Mouse (Mus musculus) fat pad, adult 2 months (tissue): ENCODE results near the gene Defb26.

ENCODE experiments used
- DNase-seq: peaks from one replicate; pipeline ENCODE4 v3.0.0-alpha.2; 2011; ENCODE audit warnings: low read depth, low spot score; ENCODE audit errors: extremely low read depth

Defb26 gene

DNA sequence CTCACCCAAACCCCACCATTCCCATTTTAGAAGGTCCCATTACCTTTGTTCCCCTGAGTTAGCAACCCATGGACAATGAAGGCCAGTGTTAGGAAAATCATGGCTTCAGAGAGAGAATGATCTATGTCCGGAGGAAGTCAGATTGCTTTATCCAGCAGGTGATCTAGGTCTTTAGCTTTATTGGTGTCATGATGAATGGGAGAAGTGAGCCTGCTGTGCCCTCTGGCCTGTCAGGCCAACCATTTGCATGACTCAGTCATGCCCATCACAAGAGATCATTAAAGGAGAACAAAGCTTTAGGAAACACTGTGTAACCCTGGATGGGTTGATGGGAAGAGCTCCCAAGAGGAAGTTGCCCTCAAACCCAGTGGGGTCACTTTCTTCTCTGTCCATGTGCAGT is at the start of gene Defb26:
TSS of gene Defb26 (minus strand) at position 101 of the 400 bp plus-strand sequence.
- no peak for DNase-seq

DNA sequence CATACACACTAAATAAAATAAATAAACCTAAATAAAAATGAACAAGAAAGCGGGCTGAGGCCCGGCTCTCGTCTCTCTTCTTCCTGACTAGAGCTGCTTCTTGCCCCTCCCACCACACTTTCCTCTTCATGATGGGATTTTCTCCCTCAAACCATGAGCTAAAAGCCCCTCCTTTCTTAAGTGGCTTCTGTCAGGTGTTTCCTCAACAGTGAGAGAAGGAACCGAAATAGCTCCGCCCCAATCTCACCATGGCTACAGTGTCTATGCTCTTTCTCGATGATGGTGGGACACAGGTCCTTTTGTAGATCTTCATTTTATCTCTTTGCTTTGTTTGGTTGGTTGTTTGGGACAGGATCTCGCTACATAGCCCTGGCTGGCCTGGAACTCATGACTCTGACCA is 45.2 kb upstream of the Defb26 start:
- no peak for DNase-seq

DNA sequence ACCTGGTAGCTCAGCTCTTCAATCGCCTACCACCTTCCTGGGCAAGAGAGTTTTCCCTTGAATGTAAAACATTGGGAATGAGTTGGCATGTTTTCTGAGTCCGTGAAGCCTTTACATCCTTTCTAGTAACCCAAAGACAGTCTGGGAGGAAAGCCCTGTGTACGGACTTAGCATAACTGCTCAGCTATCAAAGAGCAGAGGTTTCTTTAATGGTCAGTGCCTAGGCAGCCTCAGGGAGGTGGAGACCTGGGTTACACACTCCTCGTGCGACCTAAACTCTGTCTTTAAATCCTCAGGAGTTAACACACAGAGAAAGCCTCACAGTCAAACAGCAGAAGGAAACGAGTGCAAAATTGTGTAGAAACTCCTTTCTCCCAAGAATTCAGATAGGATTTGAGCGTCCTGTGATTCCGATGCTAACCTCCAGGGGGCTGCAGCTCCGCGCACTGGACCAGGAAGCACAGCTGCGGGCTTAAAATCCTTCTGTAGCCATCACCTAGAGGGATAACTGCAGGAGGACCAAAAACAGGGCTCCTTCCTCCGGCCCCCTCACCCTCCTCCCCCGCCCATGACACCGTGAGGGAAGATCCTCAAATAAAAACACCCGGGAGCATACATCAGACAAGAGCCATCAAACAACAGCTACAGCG is 42.4 kb upstream of the Defb26 start:
- no peak for DNase-seq

DNA sequence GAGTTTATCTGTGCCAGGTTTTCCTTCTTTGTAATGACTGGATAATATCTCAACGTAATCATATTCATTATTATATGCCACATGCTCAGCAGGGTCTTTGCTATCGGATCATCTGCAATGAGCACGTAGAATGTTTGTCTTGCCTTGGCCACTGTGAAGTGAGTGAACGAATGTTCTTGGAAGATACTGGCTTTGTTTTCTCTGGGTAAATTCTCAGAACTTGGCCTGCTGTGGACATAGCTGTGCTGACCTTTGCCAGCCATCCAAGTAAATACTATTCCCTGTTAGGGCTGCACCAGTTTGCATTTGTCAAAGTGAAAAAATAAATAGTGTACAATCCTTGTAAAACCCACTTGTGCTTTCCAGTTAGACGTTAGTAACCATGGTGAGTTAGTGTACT is 36.6 kb upstream of the Defb26 start:
- no peak for DNase-seq

DNA sequence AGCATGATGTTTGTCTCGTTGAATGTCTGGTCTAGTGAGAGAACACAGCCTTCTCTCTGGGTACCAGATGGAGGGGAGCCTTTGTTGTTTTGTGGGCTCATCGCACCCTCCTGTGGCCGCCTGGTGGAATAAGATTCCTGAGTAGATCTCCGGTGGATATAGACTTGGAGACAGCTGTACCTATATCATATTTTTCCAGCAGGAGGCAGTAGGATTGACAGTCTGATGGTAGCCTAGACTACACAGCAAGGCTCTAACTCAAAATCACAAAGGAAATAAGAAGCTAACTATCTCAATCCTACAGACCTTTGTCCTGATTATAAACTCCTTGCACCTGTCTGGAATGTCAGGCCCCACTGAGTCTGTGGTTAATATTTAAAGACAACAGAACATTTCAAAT is 33.2 kb upstream of the Defb26 start:
- no peak for DNase-seq

DNA sequence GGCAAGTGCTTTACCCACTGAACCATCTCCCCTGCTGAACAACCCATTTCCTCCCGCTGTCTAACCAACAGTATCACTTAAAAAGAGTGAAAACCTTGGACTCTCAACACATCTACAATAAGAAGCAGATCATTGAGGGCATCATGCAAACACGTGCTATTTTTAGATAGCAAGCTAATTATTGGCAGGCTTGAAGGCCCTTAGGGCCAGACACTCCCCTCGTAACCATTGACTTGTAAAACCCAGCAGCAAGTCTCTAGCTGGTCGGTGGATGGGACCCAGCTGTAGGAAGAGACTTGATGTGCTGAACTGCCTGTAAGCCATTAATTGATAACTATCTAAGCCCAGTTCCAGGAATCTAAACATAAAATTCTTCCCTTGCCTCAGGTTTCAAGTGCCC is 32.0 kb upstream of the Defb26 start:
- DNase-seq = no peak

DNA sequence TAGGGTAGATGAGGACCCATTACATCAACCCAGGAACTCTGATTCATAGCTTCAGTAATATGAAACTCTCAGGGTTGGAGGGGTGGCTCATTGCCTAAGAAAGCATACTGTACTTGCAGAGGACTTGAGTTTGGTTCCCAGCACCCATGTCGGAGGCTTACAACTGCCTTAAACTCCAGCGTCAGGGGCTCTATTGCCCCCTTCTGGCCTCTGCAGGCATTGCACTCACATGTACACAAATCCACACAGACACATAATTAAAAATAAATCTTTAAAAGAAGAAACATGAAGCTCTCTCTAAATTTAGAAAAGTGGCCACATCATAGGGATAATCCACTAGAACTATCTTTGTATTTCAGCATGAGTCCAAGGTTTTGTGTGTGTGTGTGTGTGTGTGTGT is 31.4 kb upstream of the Defb26 start:
- DNase-seq = no peak

DNA sequence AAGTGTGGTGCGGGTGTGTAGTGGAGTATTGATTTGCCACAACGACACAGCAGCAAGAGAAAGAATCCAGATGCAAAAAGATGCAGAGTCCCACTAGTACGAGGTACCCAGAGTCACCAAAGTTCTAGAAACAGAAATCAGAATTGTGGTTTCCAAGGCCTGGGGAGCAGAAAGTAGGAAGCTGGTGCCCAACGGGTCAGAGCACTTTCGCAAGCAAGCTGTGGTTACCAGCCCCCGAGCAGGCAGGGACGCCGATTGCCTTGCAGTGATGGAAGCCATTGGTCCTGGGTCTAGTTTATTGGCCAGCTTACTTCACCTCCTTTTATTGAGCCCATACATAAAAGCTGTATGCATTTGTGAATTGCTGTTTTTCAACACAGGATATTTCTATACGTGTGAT is 30.5 kb upstream of the Defb26 start:
- no peak for DNase-seq

DNA sequence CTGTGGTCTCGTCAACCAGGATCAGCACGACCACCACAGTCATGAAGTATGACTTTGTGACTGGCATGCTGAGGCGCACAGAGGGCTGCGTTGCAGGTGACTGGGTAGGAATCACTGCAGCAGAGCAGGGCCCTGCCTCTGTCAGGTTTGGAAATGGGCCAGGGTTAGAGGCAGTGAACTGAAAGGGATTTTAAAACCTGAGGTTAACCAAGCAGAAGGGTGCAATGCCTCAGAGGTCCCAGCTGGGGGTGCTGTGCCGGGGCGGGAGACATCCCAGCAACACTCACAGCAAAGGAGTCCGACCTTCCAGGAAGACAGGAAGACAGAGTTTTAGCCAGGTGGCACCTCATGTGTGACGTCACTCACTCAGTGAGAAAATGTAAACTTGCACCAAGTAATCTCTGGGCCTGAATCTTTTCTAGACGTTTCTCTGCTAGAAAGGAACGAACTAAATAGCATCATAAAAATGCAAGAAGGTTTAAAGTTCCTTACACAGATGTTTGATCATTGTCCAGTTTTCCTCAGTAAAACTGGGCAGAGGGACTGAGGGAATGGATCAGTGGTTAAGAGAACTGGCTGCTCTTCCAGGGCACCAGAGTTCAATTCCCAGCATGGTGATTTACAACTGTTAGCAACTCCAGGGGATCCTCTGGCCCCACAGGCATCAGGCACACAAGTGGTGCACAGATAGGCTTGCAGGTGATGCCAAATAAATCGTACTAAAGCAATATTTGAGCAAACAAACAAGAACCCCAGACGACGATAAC is 28.6 kb upstream of the Defb26 start, which contains the start of gene Defb29:
TSS of gene Defb29 (minus strand) at position 155 of the 767 bp plus-strand sequence.
- DNase-seq = no peak

DNA sequence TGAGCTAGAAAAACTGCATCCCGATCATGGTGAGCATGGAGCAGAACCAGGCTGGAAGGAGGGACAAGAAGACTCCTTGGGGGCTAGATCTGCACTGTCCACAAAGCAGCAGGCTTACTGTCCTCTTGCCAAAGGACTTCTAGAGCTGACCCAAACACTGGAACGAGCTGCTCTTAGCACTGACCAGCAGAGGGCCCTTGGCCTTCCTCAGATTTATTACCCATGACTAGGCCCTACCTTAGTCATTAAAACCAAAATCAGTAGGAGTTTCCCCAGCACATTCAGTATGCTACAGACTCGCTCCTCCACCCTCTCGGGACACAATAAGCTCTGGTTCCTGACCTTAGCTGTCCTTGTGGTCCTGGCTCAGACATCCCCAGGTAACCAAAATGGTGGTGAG is 6.5 kb upstream of the Defb26 start, which contains the start of gene Defb28:
TSS of gene Defb28 (plus strand) at position 275 of the 400 bp plus-strand sequence.
- DNase-seq = no peak

DNA sequence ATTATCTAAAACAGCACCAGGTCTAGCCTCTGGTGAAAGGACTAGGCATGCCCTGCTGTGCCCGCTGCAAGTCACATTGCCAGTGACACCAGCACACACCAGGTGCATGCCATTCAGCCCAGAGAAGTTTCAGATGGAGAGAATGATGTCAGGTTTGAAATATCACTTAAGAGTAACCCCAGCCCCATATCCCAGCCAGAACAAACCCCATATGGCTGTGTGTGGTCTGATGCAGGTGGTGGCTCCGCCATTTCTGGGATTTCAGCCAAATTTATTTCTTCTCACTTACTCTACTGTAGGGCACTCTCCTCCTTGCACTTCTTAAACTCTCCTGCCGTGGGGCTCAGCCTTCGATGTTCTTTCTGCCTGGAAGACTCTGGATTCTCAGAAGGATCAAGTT is 4.6 kb upstream of the Defb26 start:
- DNase-seq = no peak

DNA sequence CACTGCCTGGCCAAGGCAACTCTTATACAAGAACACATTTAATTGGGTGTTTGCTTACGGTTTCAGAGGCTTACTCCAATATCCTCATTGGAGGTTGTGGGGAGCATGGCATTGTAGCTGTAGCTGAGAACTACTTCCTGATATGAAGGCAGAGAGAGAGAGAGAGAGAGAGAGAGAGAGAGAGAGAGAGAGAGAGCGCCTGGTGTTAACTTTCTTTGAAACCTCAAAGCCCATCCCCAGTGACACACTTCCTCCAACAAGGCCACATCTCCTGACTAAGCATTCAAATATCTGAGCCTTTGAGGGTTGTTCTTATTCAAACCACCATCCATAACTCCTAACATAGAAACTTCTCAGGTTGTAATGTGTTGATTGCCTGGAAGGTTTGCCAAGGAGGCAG is 7.5 kb downstream of the Defb26 start:
- no peak for DNase-seq

DNA sequence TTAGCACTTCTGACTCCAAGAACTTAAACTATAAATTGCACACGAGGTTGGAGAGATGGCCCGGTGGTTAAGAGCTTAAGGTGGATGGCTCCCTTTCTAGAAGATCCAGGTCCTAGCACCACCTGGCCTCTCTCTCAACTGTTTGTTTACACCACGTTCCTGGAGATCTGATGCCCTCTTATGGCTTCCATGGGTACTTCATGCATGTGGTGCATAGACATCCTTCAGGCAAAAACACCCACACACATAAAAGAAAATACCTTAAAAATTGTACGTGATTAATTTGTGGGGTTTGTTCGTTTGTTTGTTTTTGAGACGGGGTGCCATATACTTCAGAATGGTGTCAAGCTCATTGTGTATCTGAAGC is 10.6 kb downstream of the Defb26 start:
- DNase-seq = no peak

DNA sequence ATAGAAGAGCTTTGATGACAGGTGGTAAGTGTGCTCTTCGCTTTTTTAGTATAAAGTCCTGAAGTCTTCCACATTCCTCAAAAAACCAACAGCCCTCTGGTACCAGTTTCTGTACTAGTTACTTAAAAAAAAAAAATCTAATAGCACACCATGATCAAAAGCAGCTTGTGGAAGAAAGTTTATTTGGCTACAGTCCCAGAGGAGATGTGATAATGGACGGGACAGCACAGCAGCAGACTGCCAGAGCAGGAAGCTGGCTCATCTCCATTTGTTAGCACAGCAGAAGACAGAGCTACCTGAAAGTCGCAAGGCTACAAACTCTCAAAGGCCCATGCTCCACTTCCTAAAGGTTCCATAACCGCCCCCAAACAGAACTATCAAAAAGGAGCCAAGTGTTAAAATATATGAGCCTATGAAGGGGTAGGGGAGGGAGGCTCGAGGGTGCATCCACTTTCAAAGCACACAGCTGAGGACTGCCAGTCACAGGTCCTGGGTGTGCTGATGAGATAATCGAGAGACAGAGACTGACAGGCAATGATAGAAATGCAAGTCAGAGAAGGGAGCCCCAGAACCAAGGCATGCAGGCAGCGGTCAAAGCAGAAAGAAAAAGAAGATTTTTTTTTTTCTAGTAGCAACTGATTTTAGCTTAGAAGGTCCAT is 11.2 kb downstream of the Defb26 start:
- no peak for DNase-seq

DNA sequence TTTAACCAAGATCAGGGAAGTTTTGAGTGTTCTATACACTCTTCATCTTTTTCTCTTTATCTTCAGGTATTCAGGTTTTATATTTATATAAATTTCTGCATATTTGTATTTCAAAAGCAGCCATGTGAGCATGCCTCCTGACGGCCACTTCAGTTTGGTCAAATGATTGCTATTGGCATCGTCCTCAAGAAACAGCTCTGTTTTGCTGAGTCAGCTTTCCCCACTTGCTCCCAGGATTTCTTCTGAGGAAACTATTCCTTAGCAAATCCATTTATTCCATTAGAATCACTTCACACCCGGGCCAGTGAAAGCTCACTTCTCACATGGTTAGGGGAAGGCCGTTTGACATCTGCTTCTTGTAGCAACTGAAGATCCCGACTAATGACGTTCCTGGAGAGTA is 13.5 kb downstream of the Defb26 start:
- DNase-seq = no peak

DNA sequence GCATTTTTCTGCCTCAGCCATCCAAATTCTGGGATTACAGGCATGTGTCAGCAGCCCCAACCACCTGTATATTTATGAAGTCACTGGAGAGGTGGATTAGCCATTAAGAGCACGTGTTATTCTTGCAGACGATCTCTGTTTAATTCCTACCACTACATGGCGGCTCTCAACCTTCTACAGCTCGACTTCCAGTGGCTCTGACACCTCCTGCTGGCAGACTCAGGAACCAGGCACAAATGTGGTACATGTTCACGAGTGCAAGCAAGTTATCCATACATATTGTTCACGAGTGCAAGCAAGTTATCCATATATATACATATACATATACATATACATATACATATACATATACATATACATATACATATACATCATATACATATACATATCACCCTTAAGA is 18.3 kb downstream of the Defb26 start:
- DNase-seq = no peak

DNA sequence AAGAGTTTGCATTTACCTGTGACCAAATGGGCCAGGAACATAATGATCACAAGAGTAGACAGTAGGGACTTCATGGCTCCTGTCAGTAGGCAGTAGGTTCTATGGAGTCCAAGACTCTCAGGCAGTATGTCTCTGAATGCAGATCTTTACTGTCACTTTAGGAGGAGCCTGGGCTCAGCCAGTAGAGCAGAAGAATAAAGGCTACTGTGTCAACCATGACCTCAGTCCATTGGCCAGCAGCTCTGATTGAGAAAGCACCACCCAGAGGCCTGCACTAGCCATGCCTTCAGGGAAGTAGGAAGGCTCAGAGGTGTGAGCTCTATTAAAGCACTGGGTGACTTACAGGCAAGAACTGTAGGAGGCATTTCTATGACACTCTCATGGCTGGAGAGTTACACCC is 21.5 kb downstream of the Defb26 start, which contains the start of gene Defb22:
TSS of gene Defb22 (minus strand) at position 101 of the 400 bp plus-strand sequence.
- no peak for DNase-seq

DNA sequence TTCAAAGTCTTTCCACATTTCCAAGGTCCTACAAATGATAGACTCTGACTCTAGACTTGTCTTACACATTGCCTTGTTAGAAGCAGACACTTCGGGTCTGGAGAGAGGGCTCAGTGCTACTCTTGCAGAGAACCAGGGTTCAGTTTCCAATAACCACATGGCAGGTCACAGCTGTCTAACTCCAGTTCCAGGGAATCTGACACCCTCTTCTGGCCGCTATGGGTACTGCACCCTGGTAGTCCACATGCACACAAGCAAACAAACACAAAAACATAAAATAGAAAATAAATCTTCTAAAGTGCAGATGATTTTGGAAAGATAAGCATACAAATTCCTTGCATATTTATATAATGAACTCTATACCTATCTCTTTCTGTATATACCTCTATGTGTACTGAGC is 24.5 kb downstream of the Defb26 start:
- DNase-seq = no peak

DNA sequence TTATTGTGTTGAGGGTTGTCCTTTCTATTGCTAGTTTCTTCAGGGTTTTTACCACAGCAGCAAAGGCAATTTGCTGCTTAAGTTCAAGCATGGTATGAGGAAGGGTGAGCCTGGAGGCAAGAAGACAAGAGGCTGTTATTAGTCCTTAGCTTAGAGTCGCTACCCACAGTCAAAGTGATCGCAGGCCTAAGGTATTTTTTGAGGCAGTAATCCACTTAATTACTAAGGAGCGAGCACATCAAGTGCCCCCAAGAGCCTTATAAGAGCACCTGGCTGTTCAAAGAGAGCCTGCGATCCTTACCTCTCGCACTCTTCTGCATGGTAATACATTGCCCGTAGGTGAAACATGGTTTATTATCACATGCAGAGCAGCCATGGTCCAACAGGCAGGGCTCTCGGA is 29.8 kb downstream of the Defb26 start:
- no peak for DNase-seq

DNA sequence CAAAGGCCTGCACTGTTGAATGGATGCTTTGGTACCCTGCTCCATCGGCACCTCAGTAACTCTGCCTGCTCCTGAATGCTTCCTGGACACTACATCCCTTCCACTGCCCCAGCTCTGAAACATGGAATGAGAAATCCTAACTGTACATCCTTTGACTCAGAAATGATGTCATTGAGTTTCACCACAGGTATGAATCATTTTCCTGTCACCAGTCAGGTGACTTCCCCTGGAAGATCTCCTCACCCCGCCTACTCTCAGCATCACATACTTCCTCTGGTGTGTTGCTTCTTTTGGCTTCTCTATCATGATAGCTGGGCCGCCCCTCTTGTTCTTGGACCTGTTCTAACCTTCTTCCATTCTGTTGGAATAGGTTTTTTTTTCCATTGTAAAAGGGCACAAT is 30.6 kb downstream of the Defb26 start:
- DNase-seq = no peak

DNA sequence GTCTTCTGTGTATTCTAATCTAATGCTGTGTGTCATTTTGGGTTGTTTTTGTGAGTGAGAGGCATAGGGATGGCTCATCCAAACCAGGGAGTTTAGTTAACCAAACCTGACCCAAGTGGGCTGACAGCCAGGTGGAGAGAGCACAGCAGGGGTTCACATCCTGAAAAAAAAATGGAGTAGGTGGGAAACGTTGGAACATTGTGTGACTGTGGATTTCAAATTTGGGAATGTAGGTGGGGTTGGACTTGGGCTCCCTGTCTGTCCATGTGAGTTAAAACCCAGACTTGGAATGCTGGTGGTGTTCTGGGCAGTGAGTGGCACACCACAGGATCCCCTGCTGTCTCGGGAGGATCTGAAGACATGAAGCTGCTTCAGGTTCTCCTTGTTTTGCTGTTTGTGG is 34.7 kb downstream of the Defb26 start, which contains the start of gene Defb20:
TSS of gene Defb20 (plus strand) at position 301 of the 400 bp plus-strand sequence.
- DNase-seq = no peak

DNA sequence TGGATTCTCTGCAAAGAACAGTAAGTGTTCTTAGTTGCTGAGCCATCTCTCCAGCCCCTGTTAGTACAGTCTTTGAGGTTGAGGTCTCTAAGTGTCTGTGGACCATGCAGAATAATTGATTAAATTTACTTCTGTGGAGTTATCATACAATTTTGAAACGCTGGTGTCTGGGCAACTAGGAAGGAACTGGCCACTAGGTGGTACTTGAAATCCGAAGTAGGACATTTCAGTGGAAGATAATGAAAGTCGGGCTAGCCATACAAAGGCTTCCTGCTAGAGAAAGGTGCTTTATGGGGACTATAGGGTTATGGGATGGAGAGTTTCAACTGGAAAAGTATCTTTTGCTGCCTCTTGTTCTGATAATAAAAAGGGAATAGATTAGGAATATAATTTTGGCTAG is 39.1 kb downstream of the Defb26 start:
- no peak for DNase-seq
